Mouse (Mus musculus) G1E-ER4 (cell line): ENCODE measurements around the gene Klf15. TPM values are rescaled to one million over a fixed set of nuclear protein-coding genes. Genes with fewer than 3 reads are reported as not detected.

ENCODE experiments used
- GATA1 ChIP-seq: IDR thresholded peaks from one replicate; pipeline ENCODE4 v1.8.0; 2012; ENCODE audit warnings: low read length, inconsistent platforms
- polyA plus RNA-seq: library from polyadenylated mRNA; stranded (reverse); fragments of >175 nt; gene quantifications from 2 replicates; pipeline ENCODE4 v1.2.3, GENCODE M21; 2012

Gene Klf15
- polyA plus RNA-seq, 1 experiment = 0.03 TPM

DNA sequence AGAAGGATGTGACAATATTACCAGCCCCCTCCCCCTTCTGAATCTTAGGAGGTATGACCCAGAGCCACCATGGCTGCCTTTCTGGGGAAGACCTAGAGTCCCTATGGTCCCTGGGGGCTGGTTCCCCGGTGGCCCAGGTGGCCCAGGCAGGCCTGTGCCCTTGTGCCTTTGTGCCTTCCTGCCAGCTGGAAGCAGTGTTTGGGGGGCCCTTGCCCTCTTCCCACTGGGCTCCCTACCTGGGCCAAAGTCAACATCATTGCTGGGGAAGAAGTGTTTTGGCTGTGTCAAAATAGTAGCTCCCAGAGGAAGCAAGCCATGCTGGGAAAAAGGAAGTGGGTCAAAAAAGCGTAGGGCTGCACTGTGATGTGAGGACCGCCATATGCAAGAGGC lies 12.0 kb downstream of the Klf15 start:
- TF ChIP-seq GATA1 = no peak

DNA sequence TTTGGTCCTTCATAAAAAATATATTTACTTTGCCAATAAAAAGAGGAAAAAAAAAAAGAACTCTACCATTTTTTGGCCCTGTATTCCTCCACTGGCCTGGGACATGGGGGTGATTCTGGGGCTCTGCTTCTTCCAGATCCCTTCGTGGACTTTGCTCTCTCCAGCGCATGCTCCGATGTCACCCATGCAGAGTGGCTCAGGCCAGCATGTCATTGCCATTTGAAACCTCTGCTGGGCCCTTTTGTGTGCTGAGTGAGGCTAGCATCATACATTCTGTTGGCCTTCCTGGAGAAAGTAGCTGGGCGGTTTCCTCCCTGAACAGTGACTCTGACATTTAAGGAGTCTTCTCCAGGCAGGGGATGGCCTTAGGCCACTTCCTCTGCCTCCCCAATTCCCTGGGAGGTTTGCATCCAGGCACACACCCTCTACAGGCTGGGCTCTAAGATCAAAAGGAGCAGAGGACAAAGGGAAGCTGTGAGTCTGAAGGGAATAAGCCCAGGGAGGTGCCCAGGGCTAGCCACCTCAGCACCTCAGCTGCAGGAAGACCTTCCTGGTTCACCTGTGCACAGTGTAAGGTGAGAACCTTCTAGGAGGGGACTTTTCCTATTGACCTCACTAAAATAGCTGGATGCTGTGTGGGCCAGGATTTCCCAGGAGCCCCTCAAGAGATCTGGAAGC lies 12.9 kb downstream of the Klf15 start:
- no peak for TF ChIP-seq GATA1

DNA sequence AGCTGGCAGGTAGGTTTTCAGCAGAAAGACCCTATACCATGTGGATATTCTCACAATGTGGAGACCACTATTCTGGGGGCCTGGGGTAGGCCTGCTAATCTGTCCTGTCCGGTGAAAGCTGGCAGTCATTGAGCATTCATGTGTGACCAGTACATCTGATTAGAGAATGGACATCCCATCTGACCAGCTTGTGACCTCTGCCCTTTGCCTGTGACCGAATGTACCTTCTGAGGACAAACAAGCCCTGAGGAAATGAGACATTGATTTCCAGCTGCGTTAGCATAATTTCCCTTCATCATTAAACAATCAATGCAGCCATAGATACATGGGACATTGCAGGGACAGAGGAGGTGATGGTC lies 13.5 kb downstream of the Klf15 start:
- TF ChIP-seq GATA1 = no peak

DNA sequence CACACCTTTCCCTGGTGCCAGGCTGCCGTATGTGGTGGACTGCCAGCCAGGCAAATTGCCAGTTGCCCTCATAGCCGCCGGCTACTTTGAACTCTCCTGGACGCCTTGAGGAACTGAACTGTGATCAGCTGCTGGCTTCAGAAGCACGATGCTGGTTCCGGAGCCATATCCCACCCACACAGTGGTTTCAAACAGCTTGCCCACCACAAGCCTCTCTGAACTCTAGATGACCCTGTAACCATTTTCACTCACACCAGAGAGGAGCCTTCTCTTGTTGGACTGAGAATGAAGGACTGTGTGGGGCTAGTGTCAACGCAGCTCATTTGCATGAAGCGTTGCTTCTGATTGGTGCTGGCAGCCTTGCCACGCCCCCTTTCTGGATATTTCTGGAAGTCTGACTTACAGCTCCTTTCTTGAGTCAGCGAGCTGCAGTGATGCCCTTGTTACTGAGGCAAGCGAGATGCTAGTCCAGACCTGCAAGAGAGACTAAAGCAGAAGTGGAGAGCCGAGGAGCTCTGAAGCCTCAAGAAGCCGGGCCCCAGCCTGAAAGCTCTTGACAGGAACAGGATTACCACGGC lies 14.7 kb downstream of the Klf15 start:
- no peak for TF ChIP-seq GATA1

DNA sequence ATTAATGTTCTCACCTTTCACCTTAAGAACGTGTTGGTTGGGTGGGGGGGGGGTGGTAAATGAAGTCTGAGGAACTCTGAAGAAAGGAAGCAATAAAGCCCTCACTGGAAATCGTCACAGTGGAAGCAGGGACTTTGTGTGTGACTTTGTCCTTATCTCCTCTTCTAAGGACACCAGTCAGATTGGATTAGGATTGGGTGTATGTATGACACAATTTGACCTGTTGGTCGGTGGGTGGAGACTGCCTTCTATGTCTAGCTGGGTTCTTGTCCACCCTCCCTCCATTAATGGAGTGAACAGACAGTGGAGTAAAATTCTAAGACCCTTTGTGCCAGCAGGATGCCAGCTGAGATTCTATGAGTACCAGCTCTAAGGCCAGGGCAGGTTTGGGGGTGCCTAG lies 21.9 kb downstream of the Klf15 start:
- no peak for TF ChIP-seq GATA1

DNA sequence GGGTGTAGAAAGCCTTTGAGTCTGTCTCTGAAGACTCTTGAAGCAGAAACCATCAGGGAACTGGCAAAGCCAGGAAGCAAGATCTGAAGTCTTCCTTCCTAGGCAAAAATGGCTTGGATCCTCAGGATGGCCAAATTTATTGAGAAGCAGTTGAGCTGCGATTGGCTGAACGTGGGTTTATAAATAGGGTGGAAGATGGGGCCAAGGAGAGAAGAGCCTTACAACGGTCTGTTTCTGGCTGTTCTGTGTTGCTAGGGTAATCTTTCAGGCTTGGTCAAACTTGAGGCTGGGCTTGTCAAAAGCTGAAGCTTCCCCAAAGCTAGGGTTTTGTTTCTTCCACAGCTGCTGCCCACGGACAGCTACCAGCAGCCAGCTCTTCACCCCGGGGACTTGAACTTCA lies 22.5 kb downstream of the Klf15 start:
- TF ChIP-seq GATA1 = no peak

DNA sequence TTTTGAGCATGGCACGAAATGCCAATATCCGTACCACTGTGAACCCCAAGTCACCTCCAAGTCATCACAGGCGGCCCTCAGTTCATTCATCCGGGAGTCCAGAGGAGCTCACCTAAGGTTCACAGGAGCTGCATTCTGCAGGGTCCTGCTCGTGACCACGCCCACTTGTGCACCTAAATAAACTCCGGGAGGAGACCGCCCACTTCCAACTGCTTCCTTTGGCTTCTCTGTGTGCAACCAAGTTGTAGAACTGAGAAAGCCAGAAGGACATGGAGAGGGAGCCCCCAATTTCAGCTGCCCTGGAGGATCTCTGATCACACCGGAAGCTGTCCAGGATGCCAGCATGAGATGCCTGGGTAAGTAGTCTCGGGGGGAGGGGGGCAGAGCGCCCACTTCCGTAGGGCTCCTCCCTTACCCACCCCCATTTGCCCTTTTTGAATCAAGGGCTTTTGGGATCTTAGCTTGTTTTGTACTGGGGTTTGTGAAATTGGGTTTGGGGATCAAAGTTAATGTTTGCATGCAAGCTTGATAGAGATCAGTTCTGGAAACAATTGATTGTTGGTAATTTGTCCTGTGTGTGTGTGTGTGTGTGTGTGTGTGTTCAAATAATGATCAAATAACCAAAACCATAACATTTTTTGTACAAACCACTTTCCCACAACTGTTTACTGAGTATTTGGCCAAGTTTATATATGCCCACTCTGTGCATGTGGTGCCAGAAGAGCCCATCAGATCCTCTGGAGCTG lies 24.0 kb downstream of the Klf15 start, which contains the start of gene Aldh1l1:
Gene Aldh1l1, plus strand, starts transcription at position 252 of the 746 bp plus-strand sequence.
- no peak for TF ChIP-seq GATA1

DNA sequence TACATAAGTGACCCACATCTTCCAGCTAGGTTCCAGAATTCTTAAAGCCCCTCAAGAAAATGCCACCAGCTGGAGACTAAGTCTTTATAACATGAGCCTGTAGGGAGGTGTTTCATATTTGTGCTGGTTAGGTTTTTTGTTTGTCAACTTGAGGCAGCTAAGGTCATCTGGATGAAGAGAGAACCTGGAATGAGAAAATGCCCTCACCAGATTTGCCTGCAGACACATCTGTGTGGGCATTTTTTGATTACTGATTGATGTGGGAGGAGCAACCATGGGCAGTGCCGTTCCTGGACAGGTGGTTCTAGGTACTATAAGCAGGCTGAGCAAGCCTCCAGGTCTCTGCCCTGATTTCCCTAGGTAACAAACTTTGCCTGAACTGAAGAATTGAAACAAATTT lies 25.2 kb downstream of the Klf15 start:
- no peak for TF ChIP-seq GATA1

DNA sequence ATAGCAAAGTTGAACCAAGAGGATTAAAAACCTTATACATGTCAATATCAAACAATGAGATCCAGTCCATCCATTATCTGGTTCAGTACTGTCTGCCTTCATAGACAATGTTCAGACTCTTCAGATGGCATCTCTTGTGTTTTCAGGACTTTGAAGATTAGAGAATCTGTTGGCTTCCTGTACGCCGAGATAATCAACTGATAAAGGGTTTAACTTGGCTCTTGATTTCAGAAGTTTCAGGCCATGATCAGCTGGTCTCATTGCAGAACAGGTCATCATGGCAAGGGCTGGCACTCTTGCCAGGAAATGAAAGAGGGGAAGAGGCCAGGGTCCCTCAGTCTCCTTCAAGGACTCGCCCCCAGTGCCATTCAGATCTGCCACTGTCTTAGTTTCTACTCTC lies 27.2 kb downstream of the Klf15 start:
- no peak for TF ChIP-seq GATA1

DNA sequence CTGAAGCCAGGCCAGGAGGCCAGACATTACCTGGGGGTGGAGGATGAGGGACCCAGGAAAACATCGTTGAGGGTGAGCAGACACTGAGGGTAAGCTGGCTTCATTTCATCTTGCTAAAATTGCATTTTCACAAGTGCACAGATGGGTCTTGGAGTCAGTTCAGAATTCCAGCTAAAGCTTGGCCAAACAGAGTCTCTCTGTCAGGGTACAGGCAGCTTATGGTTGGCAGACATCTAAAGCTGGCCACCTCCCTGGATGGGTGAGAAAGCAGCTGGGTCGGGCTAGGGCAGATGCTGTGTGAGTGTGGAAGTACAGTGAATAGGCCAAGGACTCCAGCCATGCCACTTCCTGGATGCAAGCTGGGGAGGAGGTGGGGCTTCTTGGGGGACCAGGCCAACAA lies 28.6 kb downstream of the Klf15 start:
- no peak for TF ChIP-seq GATA1

DNA sequence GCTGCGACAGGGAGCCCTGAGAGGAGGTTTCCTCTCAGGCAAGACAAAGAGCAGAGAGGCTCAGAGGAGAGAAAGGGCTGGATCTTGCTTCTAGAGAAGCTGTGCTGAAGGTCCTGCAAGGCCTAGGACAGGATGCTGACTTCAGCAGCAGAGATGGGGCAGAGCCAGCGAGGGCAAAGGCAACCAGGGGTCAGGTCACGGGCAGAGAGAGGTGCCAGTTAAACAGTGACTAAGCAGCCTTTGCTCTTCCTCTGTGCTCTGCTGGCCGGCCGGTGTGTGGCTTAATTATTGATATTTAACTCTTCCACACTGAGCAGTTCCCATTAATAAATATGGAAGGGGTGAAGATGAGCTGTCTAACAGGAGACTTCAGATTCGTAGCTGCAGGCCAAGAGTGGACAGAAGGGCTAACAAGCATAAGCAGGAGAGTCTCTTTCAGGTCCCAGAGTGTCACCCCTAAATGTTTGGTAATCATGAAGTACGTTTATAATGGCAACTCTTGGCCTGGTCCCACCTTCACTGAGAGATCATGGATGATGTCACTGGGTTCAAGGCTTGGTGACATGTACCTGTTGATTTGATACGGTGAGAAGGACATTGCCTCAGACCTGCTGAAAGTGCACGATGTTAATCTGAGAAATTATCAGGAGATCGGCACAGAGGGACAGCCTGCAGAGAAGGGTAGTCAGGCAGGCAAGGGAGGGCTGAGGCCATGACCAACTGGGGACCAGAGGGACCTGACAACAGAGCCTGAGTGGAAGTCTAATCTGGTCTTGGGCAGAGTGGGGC lies 29.8 kb downstream of the Klf15 start:
- TF ChIP-seq GATA1 = no peak

DNA sequence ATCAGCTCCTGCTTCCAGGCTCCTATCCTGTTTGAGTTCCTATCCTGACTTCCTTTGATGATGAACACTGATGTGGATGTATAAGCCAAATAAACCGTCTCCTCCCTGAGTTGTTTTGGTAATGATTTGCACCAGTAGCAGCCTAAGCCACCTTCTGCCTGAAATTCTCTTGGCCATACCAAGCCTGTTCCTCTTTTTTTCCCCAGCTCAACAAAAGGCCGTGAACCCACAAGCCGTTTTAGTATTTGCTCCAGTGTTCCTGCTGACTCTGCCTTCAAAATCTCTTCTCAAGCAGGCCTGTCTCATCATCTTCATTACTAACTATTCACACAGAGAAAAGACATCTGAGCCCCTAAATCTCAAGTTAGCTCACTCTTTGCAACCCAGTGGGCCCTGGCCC lies 31.8 kb downstream of the Klf15 start:
- no peak for TF ChIP-seq GATA1

DNA sequence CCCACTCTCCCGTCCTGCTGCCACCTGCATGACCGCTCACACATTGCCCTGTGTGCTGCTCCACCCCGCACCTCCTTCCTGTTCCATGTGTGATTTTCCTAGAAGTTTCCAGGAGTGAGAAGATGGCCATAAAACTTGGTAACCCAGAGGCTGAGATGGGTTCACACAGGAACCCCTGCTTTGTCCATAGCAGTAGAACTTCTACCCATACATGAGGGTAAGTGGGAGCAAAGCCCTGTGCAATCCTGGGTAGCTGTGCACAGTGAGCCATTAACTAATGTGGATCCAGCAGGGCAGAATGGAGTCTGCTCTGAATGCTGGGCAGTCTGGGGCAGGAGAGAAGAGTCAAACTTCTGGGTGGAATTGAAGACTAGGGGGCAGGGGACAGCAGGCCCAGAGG lies 32.2 kb downstream of the Klf15 start:
- no peak for TF ChIP-seq GATA1

DNA sequence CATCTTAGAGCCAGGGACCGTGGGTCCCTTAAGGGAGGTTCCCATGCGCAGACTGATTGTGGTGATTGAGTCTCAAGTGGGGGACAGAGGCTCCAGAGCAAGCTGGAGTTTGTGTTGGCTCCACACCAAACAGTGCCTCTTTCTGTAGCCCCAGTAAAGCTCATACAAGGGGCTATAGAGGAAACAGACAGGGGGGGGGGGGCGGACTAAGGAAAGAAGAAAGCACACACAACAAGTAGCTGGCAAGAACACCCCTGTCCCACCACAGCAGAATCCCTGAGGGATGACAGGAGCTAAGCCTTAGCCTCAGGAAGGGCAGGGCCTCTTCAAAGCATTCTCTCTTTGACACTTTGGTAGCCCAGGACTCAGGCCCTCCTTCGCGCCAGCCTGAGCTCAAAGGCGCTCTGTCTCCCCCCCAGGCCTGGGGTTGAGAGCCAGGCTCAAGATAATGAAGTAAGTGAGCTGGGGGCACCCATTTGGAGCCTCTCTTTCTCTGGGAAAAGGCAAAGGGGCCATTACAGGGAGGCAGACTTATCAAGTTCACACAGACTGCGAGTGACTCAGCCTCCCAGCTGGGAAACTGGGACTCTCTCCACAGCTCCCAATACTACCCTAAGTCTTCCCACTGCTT lies 33.0 kb downstream of the Klf15 start:
- TF ChIP-seq GATA1 = no peak

DNA sequence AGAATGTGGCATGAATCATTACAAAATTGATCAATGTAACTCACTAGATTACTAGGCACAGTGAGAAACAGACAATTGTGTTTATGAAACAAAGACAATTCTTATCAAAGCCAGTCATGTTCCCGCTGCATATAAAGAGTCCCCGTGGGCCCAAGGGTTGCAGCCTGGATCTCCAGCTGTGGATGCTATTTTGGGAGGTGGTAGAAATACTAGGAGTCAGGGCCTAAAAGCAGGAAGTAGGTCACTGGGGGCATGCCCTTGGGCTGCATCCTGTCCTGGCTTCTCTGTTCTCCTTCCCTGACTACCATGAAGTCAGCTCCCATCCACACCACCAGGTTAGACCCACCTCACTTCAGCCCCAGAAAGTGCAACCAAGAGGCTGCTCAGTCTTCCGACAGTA lies 33.8 kb downstream of the Klf15 start:
- no peak for TF ChIP-seq GATA1

DNA sequence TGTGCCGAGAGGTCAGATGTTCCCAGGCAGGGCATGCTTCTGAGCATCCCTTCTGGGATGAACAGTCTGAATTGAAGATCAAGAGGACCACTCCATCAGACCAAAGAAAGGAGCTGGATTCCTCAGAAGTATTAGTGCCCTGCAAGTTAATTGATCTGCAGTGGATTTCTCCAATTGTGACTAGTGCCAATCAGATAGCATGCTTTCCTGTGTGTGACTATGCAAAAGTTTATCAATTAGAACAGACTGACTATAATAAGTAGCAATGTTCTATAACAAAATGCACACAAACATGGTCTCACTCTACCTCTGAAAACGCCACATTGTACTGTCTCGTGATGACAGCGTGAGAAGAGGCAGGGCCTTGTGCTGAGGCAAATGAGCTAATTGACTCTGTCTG lies 37.1 kb downstream of the Klf15 start:
- no peak for TF ChIP-seq GATA1
